Comparison of ENCODE assay signal across 22 mouse cellular contexts in the genomic region with DNA sequence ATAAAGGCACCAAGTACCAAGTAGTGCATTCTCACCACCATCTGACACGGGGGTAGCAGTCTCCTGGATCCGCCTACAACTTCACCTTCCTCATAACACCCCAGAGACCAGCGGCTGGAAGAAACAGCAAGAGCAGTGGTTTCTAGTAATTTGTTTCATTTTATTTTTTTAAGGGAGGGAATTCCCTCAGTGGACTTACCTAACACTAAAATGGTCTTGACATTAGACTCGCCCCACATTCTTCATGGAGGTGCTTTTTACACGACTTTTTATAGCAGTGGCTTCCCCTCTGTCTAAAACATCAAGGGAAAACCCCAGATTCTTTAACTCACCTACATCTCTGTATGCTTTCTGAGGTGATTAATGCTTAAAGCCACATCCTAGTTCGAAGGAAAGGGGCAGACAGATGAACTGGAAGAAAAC.
DNase-seq lines count a peak whose midpoint lies in the region; ATAC-seq and TF ChIP-seq lines count a peak whose summit lies in the region.
"Had no signal": no experiment of that assay in that cellular context is flagged by ENCODE, and none has a peak within 500 bp of the region (broad histone marks: within the 10 kb centered on the region; RNA-seq: fewer than 3 reads in every experiment).

No protein-coding gene starts in this region.

- H3K4me1 ChIP-seq in forebrain, embryonic 12.5 days: peaks cover 8% of the 10 kb centered on the region; the same call in 1 of the 2 replicates
- H3K4me1 ChIP-seq: embryonic facial prominence, embryonic 12.5 days; heart, embryonic 15.5 days; hindbrain, embryonic 15.5 days; liver, embryonic 13.5 days had no signal

- H3K36me3 ChIP-seq in myocyte (ENCODE audit: control insufficient read depth, insufficient read depth): no peaks in the 10 kb centered on the region
- H3K36me3 ChIP-seq in forebrain, embryonic 12.5 days (replicated peaks): no peaks in the 10 kb centered on the region
- H3K36me3 ChIP-seq: embryonic facial prominence, embryonic 12.5 days; heart, embryonic 15.5 days; hindbrain, embryonic 15.5 days; limb, embryonic 13.5 days; liver, embryonic 13.5 days had no signal

- no peak for TF ChIP-seq POLR2A in myocyte (IDR thresholded peaks at IDR 0.05; ENCODE audit: insufficient read length, low read depth)

- H3K9me3 ChIP-seq in forebrain, embryonic 12.5 days: no peaks in the 10 kb centered on the region
- H3K9me3 ChIP-seq: embryonic facial prominence, embryonic 12.5 days; heart, embryonic 15.5 days; hindbrain, embryonic 15.5 days; limb, embryonic 13.5 days; liver, embryonic 13.5 days had no signal

- peak; percentile 40 to 51; a peak in 2 of 4 replicates for ATAC-seq in hematopoietic stem cell, adult 5-6 weeks (replicated peaks in 1 of 2; ENCODE audit: insufficient read depth in 1 of 2, low FRiP score in 2 of 2, low TSS enrichment in 1 of 2, low read depth in 1 of 2, poor library complexity in 2 of 2, severe bottlenecking in 2 of 2)
- no peak for ATAC-seq in forebrain, embryonic 12.5 days (ENCODE audit: low FRiP score)
- ATAC-seq: intestine, embryonic 16.5 days; midbrain, embryonic 16.5 days had no signal

- no peak overlapping the region for H3K4me3 ChIP-seq in myocyte
- H3K4me3 ChIP-seq in forebrain, embryonic 12.5 days (replicated peaks): no peak overlapping the region
- H3K4me3 ChIP-seq: embryonic facial prominence, embryonic 12.5 days; heart, embryonic 15.5 days; hindbrain, embryonic 15.5 days; limb, embryonic 13.5 days; liver, embryonic 13.5 days had no signal

- peak; percentile 59 to 62 for DNase-seq in B cell, adult 2 months
- DNase-seq in CD4-positive, CD25-positive, alpha-beta regulatory T cell, adult 2 months (ENCODE audit: low read depth, low spot score): peak; percentile 75
- no peak for DNase-seq in urinary bladder, postnatal 14 days (ENCODE audit: low spot score)
- DNase-seq in cerebellum, postnatal 4 days (ENCODE audit: low spot score in 2 of 2): no peak
- DNase-seq in adrenal gland, adult (ENCODE audit: inconsistent age in 2 of 2, low spot score in 1 of 2): no peak
- DNase-seq: adrenal gland, postnatal 14 days; cerebellum, postnatal 10 days; heart, postnatal 4 days; kidney, adult 9 months; kidney, postnatal 36 days; liver, embryonic 13.5 days; lung, adult 2 months; lung, postnatal 14 days had no signal

- WGBS in forebrain, embryonic 12.5 days: 82% methylated on average over 6 of the region's 6 CpGs

- no peaks in the 10 kb centered on the region for H3K27me3 ChIP-seq in myocyte (ENCODE audit: control insufficient read depth, insufficient read depth, insufficient read length)
- no peaks in the 10 kb centered on the region for H3K27me3 ChIP-seq in forebrain, embryonic 12.5 days
- H3K27me3 ChIP-seq: embryonic facial prominence, embryonic 12.5 days; heart, embryonic 15.5 days; hindbrain, embryonic 15.5 days; limb, embryonic 13.5 days; liver, embryonic 13.5 days had no signal

- no peak overlapping the region for H3K27ac ChIP-seq in forebrain, embryonic 12.5 days
- H3K27ac ChIP-seq: embryonic facial prominence, embryonic 12.5 days; heart, embryonic 15.5 days; hindbrain, embryonic 15.5 days; limb, embryonic 13.5 days; liver, embryonic 13.5 days had no signal

- H3K79me2 ChIP-seq in myocyte (ENCODE audit: control insufficient read depth, insufficient read depth): no peaks in the 10 kb centered on the region

- H3K9ac ChIP-seq in forebrain, embryonic 12.5 days: no peak overlapping the region
- H3K9ac ChIP-seq: embryonic facial prominence, embryonic 12.5 days; heart, embryonic 15.5 days; hindbrain, embryonic 15.5 days; limb, embryonic 13.5 days; liver, embryonic 13.5 days had no signal

- H3K4me2 ChIP-seq in myocyte (ENCODE audit: low read depth): peak overlapping the region; percentile 58
- H3K4me2 ChIP-seq in forebrain, embryonic 12.5 days: no peak overlapping the region
- H3K4me2 ChIP-seq: embryonic facial prominence, embryonic 12.5 days; heart, embryonic 15.5 days; hindbrain, embryonic 15.5 days; limb, embryonic 13.5 days; liver, embryonic 13.5 days had no signal

- no peak overlapping the region for H3ac ChIP-seq in myocyte (ENCODE audit: control insufficient read depth, insufficient read length)

TF ChIP-seq in myocyte, 11 proteins besides CTCF, POLR2A, EP300 and RAD21:
- TF ChIP-seq REST (IDR thresholded peaks at IDR 0.05; ENCODE audit: insufficient read depth, insufficient read length) (no peak), MYOG (IDR thresholded peaks at IDR 0.05; ENCODE audit: control insufficient read depth in 1 of 3, insufficient read depth in 1 of 3, insufficient read length in 2 of 3, low read depth in 2 of 3) (no peak)

Comparison
In these comparisons a context has a peak if more than half of its experiments do, and no peak if none do; other contexts are left out.
1. DNase-seq: peak in B cell, adult 2 months (2 of 2) and CD4-positive, CD25-positive, alpha-beta regulatory T cell, adult 2 months (single experiment); none in urinary bladder, postnatal 14 days (single experiment), cerebellum, postnatal 4 days (0 of 2) and adrenal gland, adult (0 of 2).